Mouse (Mus musculus): Measurements from ENCODE around the gene Gm29609. TPM values are rescaled to one million over a fixed set of nuclear protein-coding genes. Genes with fewer than 3 reads are reported as not detected.

Gene Gm29609
- polyA plus RNA-seq, 1 experiment from 2014 or later: 1.3 TPM

- no peak for ATAC-seq (ENCODE audit: low FRiP score, low read depth)
- Histone ChIP-seq H3K36me3 (peaks cover 66% of the 10 kb centered on the region), H3K9ac (replicated peaks) (no peak overlapping the region), H3K27ac (replicated peaks) (no peak overlapping the region), H3K4me2 (replicated peaks) (no peak overlapping the region), H3K27me3 (no peaks in the 10 kb centered on the region), H3K9me3 (peaks cover 5% of the 10 kb centered on the region), H3K4me1 (peaks cover 26% of the 10 kb centered on the region), H3K4me3 (no peak overlapping the region)
- WGBS: 94% methylated on average over 4 of the region's 4 CpGs
Observed at GRCm38 (mm10) chr5:31195671-31196070, 16.0 kb upstream of the Gm29609 start.

GRCm38 (mm10) chr5:31194486-31195485 is 15.1 kb upstream of the Gm29609 start:
- Histone ChIP-seq H3K4me3 (peak overlapping the region; percentile 90), H3K9me3 (no peaks in the 10 kb centered on the region), H3K27me3 (no peaks in the 10 kb centered on the region), H3K9ac (replicated peaks) (no peak overlapping the region), H3K36me3 (peaks cover 66% of the 10 kb centered on the region), H3K27ac (replicated peaks) (no peak overlapping the region), H3K4me1 (peaks cover 20% of the 10 kb centered on the region), H3K4me2 (replicated peaks) (peak overlapping the region; percentile 90)
- 91% methylated on average over 16 of the region's 16 CpGs for WGBS
- no peak for ATAC-seq (ENCODE audit: low FRiP score, low read depth)

GRCm38 (mm10) chr5:31193631-31194281 is 14.0 kb upstream of the Gm29609 start:
- no peak for ATAC-seq (ENCODE audit: low FRiP score, low read depth)
- Histone ChIP-seq H3K4me3 (peak overlapping the region; percentile 90), H3K9ac (replicated peaks) (peak overlapping the region; percentile 91), H3K27me3 (no peaks in the 10 kb centered on the region), H3K9me3 (no peaks in the 10 kb centered on the region), H3K36me3 (peaks cover 62% of the 10 kb centered on the region), H3K4me2 (replicated peaks) (peak overlapping the region; percentile 90), H3K4me1 (peaks cover 20% of the 10 kb centered on the region), H3K27ac (replicated peaks) (peak overlapping the region; percentile 73)
- WGBS: 15% methylated on average over 25 of the region's 25 CpGs

- Histone ChIP-seq H3K9ac (replicated peaks) (peak within 1 kb of the TSS; percentile 91), H3K4me3 (peak within 1 kb of the TSS; percentile 90), H3K27ac (replicated peaks) (peak within 1 kb of the TSS; percentile 73), H3K4me2 (replicated peaks) (peak within 1 kb of the TSS; percentile 90), H3K9me3 (no peaks in the 10 kb centered on the region), H3K27me3 (no peaks in the 10 kb centered on the region), H3K36me3 (peaks cover 62% of the 10 kb centered on the region), H3K4me1 (peaks cover 20% of the 10 kb centered on the region)
- WGBS: under 1% methylated on average over 48 of the region's 48 CpGs
- ATAC-seq (ENCODE audit: low FRiP score, low read depth): peak; percentile 95
Observed at GRCm38 (mm10) chr5:31192939-31193630, 13.4 kb upstream of the Gm29609 start, which contains the start of the genes Snx17 and Eif2b4. Gene Snx17 (plus strand): TSS chr5:31193227. Gene Eif2b4 (minus strand): TSS chr5:31193430.

- H3K9ac ChIP-seq (replicated peaks): peak overlapping the region; percentile 91
- H3K4me3 ChIP-seq: peak overlapping the region; percentile 90
- H3K27ac ChIP-seq (replicated peaks): peak overlapping the region; percentile 72
- H3K4me1 ChIP-seq: peaks cover 20% of the 10 kb centered on the region
- H3K4me2 ChIP-seq (replicated peaks): peak overlapping the region; percentile 90
- peak; percentile 64; the same call in 1 of the 2 replicates for ATAC-seq (ENCODE audit: low FRiP score, low read depth)
- H3K9me3 ChIP-seq: no peaks in the 10 kb centered on the region
- no peaks in the 10 kb centered on the region for H3K27me3 ChIP-seq
- peaks cover 62% of the 10 kb centered on the region for H3K36me3 ChIP-seq
- 14% methylated on average over 42 of the region's 42 CpGs for WGBS
Observed at GRCm38 (mm10) chr5:31192045-31192938, 12.6 kb upstream of the Gm29609 start.

GRCm38 (mm10) chr5:31190201-31190600 is 10.5 kb upstream of the Gm29609 start:
- 89% methylated on average over 9 of the region's 9 CpGs for WGBS

GRCm38 (mm10) chr5:31188223-31188840 is 8.6 kb upstream of the Gm29609 start:
- Histone ChIP-seq H3K9me3 (no peaks in the 10 kb centered on the region), H3K4me3 (no peak overlapping the region), H3K4me2 (replicated peaks) (no peak overlapping the region), H3K9ac (replicated peaks) (no peak overlapping the region), H3K4me1 (peaks cover 9% of the 10 kb centered on the region), H3K27ac (replicated peaks) (no peak overlapping the region), H3K27me3 (no peaks in the 10 kb centered on the region), H3K36me3 (peaks cover 40% of the 10 kb centered on the region)
- WGBS: 81% methylated on average over 4 of the region's 4 CpGs
- ATAC-seq (ENCODE audit: low FRiP score, low read depth): no peak

More at GRCm38 (mm10) chr5:31190201-31190600, 10.5 kb upstream of the Gm29609 start:
- H3K9me3 ChIP-seq: no peaks in the 10 kb centered on the region
- no peak overlapping the region for H3K27ac ChIP-seq (replicated peaks)
- peaks cover 20% of the 10 kb centered on the region for H3K4me1 ChIP-seq
- H3K4me3 ChIP-seq: no peak overlapping the region
- H3K27me3 ChIP-seq: no peaks in the 10 kb centered on the region
- peaks cover 47% of the 10 kb centered on the region for H3K36me3 ChIP-seq
- no peak for ATAC-seq (ENCODE audit: low FRiP score, low read depth)
- H3K9ac ChIP-seq (replicated peaks): no peak overlapping the region
- H3K4me2 ChIP-seq (replicated peaks): no peak overlapping the region

- WGBS: 64% methylated on average over 4 of the region's 4 CpGs
- H3K36me3 ChIP-seq: peaks cover 19% of the 10 kb centered on the region
- no peak overlapping the region for H3K4me2 ChIP-seq (replicated peaks)
Observed at GRCm38 (mm10) chr5:31183678-31184077, 4.0 kb upstream of the Gm29609 start.

GRCm38 (mm10) chr5:31181183-31181770 is 1.6 kb upstream of the Gm29609 start:
- 96% methylated on average over 9 of the region's 9 CpGs for WGBS
- Histone ChIP-seq H3K36me3 (0 out of 2 replicates have a peak, but pooled peaks cover 5% of the 10 kb centered on the region), H3K27me3 (no peaks in the 10 kb centered on the region), H3K4me2 (replicated peaks) (no peak overlapping the region), H3K9ac (replicated peaks) (no peak overlapping the region), H3K4me3 (no peak overlapping the region), H3K27ac (replicated peaks) (no peak overlapping the region), H3K4me1 (peaks cover 15% of the 10 kb centered on the region), H3K9me3 (no peaks in the 10 kb centered on the region)
- ATAC-seq (ENCODE audit: low FRiP score, low read depth): no peak

More at GRCm38 (mm10) chr5:31183678-31184077, 4.0 kb upstream of the Gm29609 start:
- Histone ChIP-seq H3K9ac (replicated peaks) (no peak overlapping the region), H3K4me1 (peaks cover 9% of the 10 kb centered on the region), H3K9me3 (no peaks in the 10 kb centered on the region), H3K4me3 (no peak overlapping the region), H3K27me3 (no peaks in the 10 kb centered on the region), H3K27ac (replicated peaks) (no peak overlapping the region)
- ATAC-seq (ENCODE audit: low FRiP score, low read depth): no peak

GRCm38 (mm10) chr5:31179301-31179765 is 378 bp downstream of the Gm29609 start:
- no peaks in the 10 kb centered on the region for H3K27me3 ChIP-seq
- H3K9me3 ChIP-seq: no peaks in the 10 kb centered on the region
- peak overlapping the region; percentile 61 for H3K4me3 ChIP-seq
- peak overlapping the region; percentile 75 for H3K9ac ChIP-seq (replicated peaks)
- H3K4me1 ChIP-seq: peaks cover 15% of the 10 kb centered on the region
- peak overlapping the region; percentile 98 for H3K27ac ChIP-seq (replicated peaks)
- H3K4me2 ChIP-seq (replicated peaks): peak overlapping the region; percentile 97
- H3K36me3 ChIP-seq: peaks cover 10% of the 10 kb centered on the region
- WGBS: under 1% methylated on average over 25 of the region's 25 CpGs
- ATAC-seq (ENCODE audit: low FRiP score, low read depth): peak; percentile 66
